Mouse (Mus musculus): ENCODE measurements at regions not wholly inside any gene's neighbourhood (a gene's known extent, or its start where the extent isn't known, plus 50 kb on each side); places are given as distances from the start of the nearest gene placed in this dataset.
A peak's percentile ranks its signal among the peaks of the same experiment; 100 is the strongest.

DNA sequence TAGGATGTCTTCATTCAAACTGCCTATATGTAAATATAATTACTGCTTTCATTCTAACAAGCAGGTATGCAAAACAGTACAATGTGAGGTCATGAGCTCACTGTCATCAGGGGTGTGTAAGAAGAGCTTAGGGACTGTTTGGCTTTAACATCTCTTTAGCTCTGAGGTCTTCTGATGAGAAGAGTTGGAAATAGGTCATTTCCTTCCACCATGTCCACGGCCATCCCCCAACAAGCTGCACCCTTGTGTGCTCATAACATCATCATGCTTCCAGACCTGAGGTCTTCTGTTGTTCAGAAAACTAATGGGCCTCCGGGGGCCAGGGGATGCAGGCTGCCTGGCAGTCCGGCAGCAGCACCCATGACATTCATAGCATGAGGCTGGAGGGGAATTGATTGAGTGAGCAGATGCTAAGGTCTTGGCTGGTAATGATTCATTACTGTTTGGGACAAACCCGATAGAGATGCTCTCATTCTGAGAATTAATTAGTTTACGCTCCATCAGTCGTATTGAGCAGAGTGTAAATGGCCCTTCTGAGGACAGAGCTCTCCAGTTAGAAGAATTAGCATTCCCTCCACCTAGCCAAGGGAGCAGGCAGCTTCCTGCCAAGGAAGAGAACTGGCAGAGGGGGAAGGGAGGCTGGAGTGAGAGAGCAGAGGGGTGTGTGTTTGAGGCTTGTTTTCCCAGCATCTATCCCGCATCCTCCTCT, 64.0 kb downstream of the Rps24 start:
- no peak for DNase-seq

DNA sequence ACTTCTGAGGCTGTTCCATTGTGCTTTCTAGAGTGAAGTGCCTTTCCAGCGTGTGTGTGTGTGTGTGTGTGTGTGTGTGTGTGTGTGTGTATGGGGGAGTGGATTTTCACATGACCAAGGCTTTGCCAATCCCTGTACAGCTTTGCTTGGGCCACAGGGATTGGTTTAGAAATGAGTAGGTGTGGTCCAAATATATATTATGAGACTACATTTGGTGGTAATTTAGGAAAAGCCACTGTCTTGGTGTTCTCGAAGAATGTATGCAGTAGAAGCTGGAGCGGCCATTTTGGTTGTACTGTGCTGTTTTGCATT, 64.5 kb downstream of the Rps24 start:
- DNase-seq: no peak

DNA sequence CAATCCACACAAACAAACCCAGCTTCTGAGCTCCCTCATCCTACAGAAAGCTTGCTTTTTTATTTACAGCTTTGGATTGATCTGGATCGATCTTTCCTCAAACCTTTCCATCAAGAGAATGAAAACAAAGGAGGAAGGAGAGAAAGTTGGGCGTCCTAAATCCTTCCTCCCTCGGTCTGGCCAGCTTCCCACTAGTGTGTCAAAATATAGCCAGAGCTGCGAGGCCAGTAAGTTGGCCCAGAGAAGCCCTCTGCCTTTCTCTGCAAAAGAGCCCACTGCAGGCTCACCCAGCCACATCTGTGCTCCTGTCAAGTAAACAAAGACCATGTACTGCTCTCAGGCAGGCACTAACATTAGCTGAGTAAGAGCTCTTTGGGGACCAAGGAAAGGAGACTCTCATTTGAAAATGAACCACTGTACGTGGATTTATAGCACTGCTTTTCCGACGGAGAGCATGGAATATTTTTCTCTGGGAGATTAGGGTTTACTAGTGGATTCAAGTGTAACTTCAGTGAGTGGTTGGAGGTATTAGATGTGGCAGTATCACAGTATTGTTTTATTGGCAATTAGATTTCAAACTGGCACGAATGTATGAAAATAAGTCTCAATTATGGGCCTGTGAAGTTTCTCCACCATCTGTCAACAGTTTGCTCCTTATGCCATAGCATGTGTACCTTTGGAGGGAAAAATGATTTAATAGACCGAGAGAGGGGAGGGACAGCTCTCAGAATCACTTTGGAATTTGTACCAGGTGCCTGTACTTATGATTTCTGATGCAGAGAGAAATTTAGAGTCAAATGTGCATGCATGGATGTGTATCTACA, 78.1 kb downstream of the Rps24 start:
- DNase-seq: no peak

DNA sequence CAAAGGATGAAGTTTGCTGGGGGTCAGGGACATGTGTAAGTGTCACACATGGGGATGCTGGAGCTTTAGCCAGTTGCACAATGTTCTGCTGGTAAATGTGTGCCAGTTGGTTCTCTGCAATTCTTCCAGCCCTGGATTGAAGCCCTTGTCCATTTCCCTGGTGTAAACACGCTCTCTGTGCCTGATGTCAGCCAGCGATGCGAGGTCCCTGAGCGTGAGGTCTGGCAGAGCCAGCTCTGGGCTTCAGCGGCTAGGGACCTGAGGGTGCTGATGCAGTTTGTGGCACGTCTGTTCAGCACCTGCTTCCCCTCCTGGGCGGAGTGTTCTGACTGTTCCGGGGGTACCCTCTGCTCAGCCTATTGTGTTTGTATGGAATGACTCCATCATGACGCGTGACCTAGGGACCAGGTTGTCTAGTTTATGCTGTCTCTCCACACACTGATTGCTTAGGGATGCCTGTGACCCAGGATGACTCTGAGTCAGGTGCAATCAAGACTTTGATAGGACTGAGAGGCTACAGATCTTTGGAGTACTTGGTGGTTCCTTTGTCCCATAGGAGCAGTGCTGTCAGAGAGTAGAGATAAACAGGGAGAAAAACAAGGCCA, 78.9 kb downstream of the Rps24 start:
- no peak for DNase-seq

DNA sequence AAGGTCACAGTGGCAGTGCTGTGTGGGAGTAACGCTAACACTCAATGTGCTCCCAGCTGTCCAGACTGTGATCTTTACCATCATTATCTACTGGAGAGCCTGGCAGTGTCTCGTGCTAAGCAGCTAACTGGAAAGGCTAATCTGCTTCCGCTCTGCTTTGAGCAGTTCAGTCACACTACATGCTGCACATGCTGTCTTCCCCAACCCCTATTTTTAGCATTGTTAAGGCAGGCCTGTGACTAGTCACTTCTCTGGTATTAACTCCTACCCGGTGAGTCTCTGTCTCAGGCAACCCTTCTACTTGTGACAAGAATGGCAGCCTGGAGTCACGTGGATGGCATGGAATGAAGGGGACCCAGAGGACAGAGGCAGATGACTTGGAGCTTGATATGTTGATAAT, 88.2 kb downstream of the Rps24 start:
- DNase-seq: no peak

DNA sequence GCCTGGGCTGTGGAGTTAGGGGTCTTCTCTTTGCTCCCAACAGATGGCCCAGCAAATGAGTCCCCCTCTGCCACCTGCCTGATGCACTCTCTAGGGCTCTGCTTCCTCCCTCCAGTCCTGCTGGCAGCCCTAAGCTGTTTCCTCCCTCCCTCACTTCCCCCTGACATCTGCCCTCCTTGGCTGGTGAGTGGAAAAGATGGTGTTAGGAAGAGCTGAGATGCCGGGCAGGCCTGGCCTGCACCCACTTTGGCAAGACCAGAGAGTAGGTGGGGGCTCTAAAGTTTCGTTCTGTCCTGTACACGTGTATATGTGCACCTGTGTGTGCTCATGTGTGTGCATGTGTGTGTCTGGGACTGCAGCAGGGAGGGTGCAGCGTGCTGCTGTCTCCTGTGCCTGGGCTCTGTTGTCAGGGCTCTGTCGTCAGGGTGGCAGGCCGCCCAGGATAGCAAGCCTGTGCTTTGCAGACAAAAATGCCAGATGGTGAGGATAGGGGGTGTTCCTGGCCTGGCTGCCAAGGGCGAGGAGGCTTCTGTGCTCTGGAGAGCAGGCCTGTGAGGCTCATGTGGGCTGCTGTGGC, 91.7 kb downstream of the Rps24 start:
- DNase-seq: peak; percentile 95

DNA sequence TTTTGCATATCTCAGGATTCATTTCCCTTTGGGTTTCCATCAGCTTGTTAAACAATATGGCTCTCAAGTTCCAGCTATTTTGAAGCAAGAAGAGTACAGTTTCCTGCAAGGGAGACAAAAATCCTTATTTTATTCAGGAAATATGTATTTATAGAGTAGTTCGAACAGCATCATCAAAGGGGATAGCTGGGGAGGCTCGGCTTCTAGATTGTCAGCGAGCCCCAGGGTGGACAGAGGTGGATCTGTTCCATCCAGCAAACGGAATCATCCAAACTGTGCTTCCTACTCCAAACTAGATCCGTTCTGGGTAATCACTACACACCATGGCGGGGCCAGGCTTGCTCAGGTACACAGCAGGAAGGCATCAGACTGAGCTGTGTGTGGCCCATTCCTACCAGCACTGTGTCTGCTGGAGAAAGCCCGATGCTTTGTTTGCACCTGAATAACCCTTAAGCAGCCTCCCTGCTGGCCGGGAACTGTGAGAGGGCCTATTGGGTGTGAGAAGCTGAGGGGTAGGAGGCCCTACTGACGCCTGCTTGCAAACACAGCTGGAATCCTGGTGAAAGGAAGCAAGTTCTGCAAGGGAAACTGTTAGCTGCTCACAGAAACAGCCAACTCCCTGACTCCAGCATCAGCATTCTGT, 92.3 kb downstream of the Rps24 start:
- peak; percentile 44 for DNase-seq

DNA sequence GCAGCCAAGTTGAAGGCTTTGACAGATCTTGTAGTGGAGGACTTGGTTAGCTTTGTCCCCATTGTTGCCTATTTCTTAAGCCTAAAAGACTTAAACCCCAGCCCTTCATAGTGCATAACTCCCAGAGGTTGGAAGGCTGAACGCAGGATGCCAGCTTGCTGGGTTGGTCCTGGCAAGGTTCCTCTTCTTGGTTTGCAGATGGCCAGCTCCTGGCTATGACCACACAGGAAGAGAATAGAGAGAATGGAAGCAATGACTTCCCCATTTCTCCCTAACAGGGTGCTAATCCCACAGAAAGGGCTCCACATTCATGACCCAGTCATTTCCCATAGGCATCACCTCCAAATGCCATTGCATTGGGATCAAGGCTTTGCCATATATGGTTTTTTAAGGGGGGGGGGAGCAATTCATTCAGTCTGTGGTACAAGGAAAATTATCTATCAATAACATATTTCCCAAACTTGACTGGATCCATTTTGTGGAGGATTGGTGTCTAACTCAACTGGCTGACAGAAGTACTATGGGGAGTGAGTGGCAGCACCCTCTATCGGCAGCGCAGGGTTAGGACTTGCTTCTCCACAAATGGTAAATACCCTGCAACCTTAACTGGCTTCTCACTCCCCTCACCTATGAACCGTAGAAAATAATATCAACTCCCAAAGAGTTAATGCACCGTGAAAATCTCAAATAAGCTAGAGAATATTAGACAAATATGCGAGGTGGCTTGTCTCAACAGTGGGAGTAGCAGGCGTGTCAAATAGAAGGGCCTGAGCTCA, 99.4 kb downstream of the Rps24 start:
- no peak for DNase-seq

DNA sequence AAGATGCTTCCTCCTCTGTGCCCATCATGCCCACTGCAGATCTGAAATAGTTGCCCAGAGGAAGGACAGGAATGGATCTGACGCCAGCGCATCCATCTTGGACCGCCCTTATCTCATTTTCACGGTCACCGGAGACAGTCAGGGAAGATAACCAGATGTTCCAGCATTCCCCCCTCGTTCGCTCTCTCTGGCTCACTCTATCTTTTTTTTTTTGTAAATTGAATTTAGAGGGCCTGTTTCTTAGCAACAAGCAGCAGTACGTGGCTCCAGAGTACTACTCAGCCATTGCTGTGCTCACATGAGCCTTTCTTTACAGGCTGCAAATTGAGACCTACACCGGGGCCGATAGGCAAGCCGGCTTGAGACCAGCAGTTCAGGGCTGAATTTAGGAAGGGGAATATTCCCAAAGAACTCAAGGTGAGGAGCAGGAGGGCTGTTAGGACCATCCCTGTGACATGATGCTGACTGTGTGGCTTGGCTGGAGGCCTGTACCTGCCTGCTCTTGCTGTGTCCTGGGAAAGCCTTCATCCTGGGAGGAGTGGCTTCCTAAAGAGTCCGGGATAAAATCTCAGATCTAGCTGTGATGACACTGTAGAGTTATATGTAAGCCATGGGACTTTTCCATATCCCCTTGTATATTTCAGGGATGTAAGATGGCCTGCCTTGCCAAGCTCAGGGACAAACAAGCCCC, 100.2 kb downstream of the Rps24 start:
- DNase-seq: no peak

DNA sequence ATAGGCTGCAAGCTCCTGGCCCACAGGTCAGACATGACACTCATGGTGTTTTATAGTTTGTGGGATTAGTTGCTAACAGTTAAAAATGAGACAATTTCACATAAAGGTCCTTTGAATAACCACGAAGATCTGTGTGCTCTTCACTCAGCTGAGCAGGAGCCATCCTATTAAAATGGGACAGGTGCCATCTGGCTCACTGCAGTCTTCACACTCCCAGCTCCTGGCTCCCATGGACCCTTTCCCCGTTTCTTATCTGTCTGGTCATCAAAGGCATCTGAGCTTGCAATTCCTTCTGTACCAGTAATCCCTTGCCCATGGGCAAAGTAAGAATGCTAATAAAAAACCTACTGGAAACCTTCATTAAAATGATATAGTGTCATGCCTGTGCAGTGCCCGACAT, 101.1 kb downstream of the Rps24 start:
- DNase-seq: no peak

DNA sequence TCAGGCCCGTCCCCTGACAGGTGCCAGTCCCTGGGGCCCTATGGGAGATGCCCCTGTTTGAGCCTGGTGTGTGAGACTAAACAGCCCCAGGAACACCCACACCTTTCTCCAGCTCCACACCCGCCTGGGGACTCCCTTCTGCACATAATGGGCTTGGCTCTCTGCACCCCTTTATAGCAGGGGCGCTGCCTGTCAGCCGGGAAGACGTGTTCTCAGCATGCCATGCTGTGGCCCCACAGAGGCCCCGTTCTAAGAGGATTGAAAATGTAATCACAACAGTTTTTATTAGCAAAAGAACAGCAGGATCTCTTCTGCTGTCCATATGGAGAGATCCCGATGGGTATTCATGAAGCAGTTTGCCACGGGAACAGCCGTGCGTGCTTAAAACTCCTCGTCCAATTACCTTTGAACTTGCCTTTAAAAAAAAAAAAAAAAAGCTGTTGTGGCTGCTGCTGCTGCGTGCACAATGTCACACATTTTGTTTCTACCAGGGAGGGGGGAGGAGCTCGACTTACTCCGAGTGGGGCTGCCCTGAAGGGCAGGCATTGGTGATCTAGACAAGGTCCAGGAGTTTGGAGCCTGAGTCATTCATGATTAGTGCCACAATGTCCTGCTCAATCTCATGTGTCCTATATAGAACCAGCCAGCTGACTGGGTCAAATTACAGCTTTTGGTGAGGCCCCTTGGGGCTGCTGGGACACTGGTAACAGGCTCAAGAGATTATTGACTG, 119.7 kb downstream of the Rps24 start:
- no peak for DNase-seq

DNA sequence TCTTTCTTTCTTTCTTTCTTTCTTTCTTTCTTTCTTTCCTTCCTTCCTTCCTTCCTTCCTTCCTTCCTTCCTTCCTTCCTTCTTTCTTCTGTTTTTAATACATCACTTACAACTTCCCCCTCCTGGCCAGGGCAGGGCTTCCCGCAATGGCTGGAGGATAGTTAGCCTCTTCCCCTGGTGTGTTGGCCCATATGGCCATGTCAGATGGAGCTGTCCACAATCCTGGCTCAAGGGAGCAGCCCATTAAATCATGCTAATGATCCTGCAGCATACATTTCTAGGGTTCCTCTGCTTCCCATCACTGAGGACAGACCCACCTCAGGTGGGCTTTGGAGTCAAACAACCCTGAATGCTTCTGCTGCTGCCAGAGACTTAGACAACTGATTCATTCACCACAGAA, 121.4 kb downstream of the Rps24 start:
- peak; percentile 73 for DNase-seq

DNA sequence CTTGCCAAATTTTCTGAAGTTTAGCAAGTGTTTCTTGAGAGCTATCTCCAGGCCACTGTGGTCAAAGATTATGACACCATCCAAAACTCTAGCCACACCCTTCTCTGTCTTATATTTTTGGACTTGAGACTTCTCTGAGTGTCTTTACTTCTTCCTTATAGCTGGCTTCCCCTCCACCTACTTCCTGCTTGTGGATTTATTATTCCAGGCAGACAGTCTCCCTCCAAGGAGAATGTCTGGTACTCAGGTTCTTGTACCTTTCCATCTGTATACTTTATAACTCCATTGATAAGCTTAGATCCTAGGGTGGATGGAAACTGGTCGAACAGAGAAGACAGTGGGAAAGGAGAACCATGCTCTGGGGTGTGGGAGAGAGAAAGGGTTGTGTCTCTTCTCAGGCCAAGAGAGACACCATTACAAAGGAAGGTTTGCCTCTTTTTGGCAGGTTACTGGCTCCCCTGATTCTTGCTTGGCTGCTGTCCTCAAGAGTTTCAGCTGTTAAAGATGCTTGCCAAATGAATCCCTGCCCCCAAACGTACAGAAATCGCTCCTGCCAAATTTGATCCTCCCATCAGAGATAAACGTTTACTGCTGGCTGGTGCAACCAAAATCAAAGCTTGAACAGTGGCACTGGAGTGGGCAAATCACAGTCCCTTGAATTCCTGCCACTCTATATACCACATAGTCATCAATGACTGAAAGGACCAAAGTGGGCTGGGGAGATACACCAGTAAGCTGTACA, 125.5 kb downstream of the Rps24 start:
- DNase-seq: peak; percentile 49

DNA sequence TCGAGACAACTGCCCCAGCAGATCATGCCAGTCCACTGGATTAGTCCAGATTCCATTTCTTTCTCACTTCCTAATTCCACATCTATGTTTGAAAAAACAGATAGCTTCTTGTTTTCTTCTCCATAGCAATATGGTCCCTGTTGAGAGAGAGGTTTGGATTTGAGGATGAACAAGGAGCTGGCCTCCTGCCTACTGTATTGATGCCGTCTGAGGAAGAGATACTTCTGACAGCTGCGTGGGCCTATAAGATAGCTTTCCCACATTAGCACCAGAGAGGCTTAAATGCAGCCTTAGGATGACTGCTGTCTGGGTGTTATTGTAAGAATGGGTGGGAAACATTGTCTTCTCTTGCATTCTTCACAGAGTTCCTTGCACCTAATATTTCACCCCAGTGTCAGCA, 128.9 kb downstream of the Rps24 start:
- no peak for DNase-seq

DNA sequence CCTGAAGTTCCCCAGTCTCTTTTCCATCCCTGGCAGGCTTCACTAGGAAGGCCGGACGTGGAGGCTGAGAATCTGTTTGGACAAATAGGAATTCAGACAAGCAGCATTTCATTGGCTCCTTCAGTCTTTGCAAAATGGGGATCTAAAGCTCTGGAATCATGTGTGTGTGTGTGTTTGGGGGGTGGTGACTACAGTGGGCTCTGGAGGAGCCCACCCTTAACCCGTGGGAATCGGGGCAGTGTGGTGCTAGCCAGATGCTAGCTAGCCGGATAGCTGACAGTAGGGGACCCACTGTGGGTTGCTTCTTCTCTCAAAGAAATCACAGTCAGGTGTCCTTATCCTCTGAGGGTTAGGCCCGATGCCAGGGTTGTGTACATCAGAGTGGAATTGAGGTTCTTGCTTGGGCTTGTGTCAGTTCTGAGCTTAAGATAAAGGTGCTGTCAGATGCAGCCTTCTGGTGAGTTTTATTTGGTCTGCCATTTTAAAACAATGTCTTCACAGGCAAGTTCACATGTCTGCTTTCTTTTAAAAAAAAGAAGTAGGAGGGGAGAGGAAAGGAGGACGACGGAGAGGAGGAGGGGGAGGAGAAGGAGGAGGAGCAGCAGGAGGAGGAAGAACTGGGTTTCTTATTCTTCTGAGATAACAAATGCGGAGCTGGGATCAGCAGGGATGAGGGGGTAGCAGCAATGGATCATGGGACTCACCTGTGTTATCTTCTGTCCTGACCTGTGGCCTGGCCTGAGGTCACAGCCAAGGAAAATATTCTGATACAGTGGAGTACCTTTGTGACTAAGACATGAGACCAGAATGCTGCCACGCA, 129.6 kb downstream of the Rps24 start:
- DNase-seq: no peak

DNA sequence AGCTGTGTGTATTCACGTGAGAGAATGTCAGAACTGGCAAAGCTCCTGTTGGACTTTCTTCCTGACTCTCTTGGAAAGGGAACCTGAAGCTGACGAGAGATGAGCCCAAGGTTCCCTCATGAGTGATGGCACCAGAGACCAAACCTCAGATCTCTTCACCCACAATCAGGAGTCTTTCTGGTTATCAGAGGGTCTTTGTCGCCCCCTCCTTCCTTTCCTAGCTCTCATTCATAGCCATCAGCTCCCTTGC, 130.1 kb downstream of the Rps24 start:
- DNase-seq: no peak

DNA sequence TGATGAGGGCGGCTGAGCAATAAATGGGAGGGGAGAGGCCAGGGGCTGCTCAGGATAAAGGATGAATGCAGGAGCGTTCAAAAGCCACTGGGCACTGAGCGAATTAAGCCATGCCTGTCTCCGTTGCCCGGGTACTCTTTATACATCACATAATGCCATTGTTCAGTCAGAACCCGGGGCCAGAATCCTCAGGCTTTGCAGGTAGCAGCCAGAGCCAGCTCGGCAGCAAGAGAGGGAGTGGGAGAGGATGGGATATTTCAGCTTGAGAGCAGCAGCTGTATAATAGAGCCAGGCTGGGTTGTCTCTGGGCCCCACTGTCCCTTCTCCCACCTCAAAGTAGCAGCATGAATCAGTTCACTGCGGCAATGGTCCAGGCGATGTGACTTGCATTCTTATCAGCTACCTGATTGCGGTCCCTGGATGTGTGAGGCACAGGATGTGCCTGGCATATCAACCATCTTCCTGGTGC, 130.5 kb downstream of the Rps24 start:
- DNase-seq: no peak

DNA sequence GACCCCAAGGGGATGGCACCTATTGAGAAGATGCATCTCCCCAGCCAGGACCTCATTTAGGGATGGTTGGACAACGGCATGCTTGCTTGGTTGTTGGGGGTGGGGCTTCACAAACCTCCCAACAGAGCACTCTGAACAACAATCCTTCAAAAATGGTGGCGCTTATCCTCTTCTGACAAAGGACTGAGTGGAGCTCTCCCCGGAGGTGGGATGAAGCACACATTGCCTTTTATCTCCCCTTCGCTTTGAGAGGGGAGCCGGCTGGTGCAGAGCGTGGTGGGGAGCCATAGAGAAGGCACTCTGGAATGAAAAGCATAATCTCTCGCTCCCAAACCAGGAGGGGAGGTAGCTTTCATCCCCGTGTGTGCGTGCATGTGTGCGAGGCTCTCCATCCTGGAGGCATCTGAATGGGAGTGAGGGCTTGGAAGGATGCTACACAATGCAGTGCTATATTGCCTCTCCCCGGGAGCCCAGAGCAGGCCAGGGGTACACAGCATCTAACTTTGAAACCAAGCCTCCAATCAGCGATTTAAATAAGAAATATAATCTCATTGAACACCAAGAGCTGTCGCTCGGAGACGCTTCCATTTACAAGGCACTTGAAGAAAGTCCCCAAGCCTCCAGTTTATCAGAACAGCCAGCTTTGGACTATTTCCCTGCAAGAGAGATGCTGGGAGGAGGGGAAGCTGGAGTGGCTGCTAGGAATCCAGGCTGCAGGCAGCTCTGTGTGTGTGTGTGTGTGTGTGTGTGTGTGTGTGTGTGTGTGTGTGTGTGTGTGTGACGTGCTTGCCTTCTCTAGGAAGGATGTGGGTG, 131.5 kb downstream of the Rps24 start:
- DNase-seq: no peak

DNA sequence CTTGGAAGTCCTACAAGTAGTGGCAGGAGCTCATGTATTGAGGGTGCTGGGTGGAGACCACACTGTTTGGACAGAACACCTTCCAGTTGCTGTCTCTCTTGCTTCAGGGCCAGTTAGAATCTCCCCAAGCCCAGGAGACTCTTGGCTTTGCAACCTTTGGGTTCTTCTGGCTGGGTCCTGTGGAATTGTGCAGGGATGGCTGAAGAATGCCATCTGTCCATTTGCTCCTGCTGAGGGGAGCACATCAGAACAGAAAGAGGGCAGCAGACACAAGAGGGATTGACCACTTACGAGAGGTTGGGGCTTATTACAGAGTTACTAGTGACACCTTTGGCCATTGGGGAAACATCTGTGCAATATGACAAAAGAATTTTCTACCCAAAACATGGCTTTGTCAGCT, 145.1 kb downstream of the Rps24 start:
- DNase-seq: no peak
